Comparison of ENCODE assay signal across 9 mouse cellular contexts in genomic region chr3:95027701-95028100, GRCm38 (mm10). TPM values are rescaled to one million over a fixed set of nuclear protein-coding genes. Genes with fewer than 3 reads are reported as not detected.
DNase-seq lines count a peak whose midpoint lies in the region; ATAC-seq and TF ChIP-seq lines count a peak whose summit lies in the region.
"Had no signal": no experiment of that assay in that cellular context is flagged by ENCODE, and none has a peak within 500 bp of the region (broad histone marks: within the 10 kb centered on the region; RNA-seq: fewer than 3 reads in every experiment).

No protein-coding gene starts in this region.

- no peaks in the 10 kb centered on the region for H3K27me3 ChIP-seq in hindbrain, embryonic 16.5 days (replicated peaks; ENCODE audit: control insufficient read depth, insufficient read depth, low read length)
- H3K27me3 ChIP-seq in hindbrain, embryonic 10.5 days (ENCODE audit: insufficient read depth, poor library complexity, severe bottlenecking) = no peaks in the 10 kb centered on the region
- H3K27me3 ChIP-seq: hindbrain, embryonic 15.5 days had no signal

- H3K9me3 ChIP-seq in hindbrain, embryonic 16.5 days (ENCODE audit: control insufficient read depth, low read length) = no peaks in the 10 kb centered on the region
- H3K9me3 ChIP-seq in hindbrain, embryonic 10.5 days = no peaks in the 10 kb centered on the region
- H3K9me3 ChIP-seq: hindbrain, embryonic 15.5 days had no signal

- no peak overlapping the region for H3K9ac ChIP-seq in hindbrain, embryonic 16.5 days (ENCODE audit: low read depth, low read length)
- H3K9ac ChIP-seq: hindbrain, embryonic 15.5 days had no signal

- no peak overlapping the region for H3K4me2 ChIP-seq in hindbrain, embryonic 16.5 days (ENCODE audit: low read length)
- H3K4me2 ChIP-seq: hindbrain, embryonic 15.5 days had no signal

- no peaks in the 10 kb centered on the region for H3K4me1 ChIP-seq in hindbrain, embryonic 16.5 days (ENCODE audit: control insufficient read depth, insufficient read depth, low read depth, low read length)
- H3K4me1 ChIP-seq in hindbrain, embryonic 10.5 days (replicated peaks) = peaks cover 29% of the 10 kb centered on the region
- peaks cover 9% of the 10 kb centered on the region for H3K4me1 ChIP-seq in bone marrow macrophage, adult 2 months (ENCODE audit: control insufficient read depth, insufficient read depth, low read length)

- WGBS in hindbrain, embryonic 16.5 days = 54% methylated on average over 5 of the region's 5 CpGs
- 73% methylated on average over 5 of the region's 5 CpGs for WGBS in hindbrain, embryonic 10.5 days

- H3K4me3 ChIP-seq in hindbrain, embryonic 16.5 days (ENCODE audit: low read length) = no peak overlapping the region
- H3K4me3 ChIP-seq in hindbrain, embryonic 10.5 days = no peak overlapping the region
- no peak overlapping the region for H3K4me3 ChIP-seq in bone marrow macrophage, adult 2 months (ENCODE audit: insufficient read depth, low read length)
- H3K4me3 ChIP-seq: hindbrain, embryonic 15.5 days had no signal

- peaks cover 16% of the 10 kb centered on the region for H3K36me3 ChIP-seq in hindbrain, embryonic 16.5 days (ENCODE audit: control insufficient read depth, insufficient read depth, low read length)
- peaks cover 40% of the 10 kb centered on the region for H3K36me3 ChIP-seq in hindbrain, embryonic 10.5 days

- no peak for DNase-seq in hindbrain, embryonic 10.5 days (ENCODE audit: low spot score)
- DNase-seq in layer of hippocampus, adult 8-10 months (ENCODE audit: low spot score in 2 of 2) = peak; percentile 81 to 87
- peak; percentile 29 for DNase-seq in lung, postnatal 36 days
- peak; percentile 73 for DNase-seq in thymus, postnatal 25 days
- no peak for DNase-seq in testis, postnatal 14 days (ENCODE audit: low spot score)
- no peak for DNase-seq in urinary bladder, postnatal 25 days (ENCODE audit: low spot score)

- no peak for TF ChIP-seq POLR2A in bone marrow macrophage, adult 2 months (IDR thresholded peaks at IDR 0.05; ENCODE audit: borderline replicate concordance, low read depth, low read length)

- peak; percentile 60; the same call in 1 of the 2 replicates for ATAC-seq in hindbrain, embryonic 16.5 days

- TF ChIP-seq CTCF in bone marrow macrophage, adult 2 months (IDR thresholded peaks at IDR 0.05; ENCODE audit: low read depth, low read length) = no peak

- H3K27ac ChIP-seq in hindbrain, embryonic 16.5 days (ENCODE audit: low read depth, low read length) = no peak overlapping the region
- no peak overlapping the region for H3K27ac ChIP-seq in hindbrain, embryonic 10.5 days
- peak overlapping the region; percentile 33; the same call in 1 of the 2 replicates for H3K27ac ChIP-seq in bone marrow macrophage, adult 2 months (ENCODE audit: insufficient read depth, low read depth, low read length)
- H3K27ac ChIP-seq: hindbrain, embryonic 15.5 days had no signal

RNA-seq across cellular contexts. Expression of gene Zfp687, which starts 12.5 kb away (rescaled TPM):
- polyA plus RNA-seq in hindbrain, embryonic 16.5 days (2015; fragmentation: Nextera tagmentation; extraction: Ambion mirVana) = 15.9 and 22.0 TPM in 2 replicates
- polyA plus RNA-seq in hindbrain, embryonic 10.5 days (2016; fragmentation: Nextera tagmentation; extraction: Ambion mirVana) = 40.0 and 46.5 TPM in 2 replicates
- 10.5 and 12.7 TPM in 2 replicates for polyA plus RNA-seq in bone marrow macrophage, adult 2 months (2012; ENCODE audit: insufficient read depth, insufficient read length, missing spikeins)
- total RNA-seq in layer of hippocampus, adult 8-10 months (2022) = 10 to 100 TPM; 25.1 to 35.1 (median 30.6) TPM

RNA-seq across cellular contexts. Expression of gene Psmd4, which starts 14.7 kb away (rescaled TPM):
- 267 and 288 TPM in 2 replicates for polyA plus RNA-seq in hindbrain, embryonic 16.5 days (2015; fragmentation: Nextera tagmentation; extraction: Ambion mirVana)
- 330 and 353 TPM in 2 replicates for polyA plus RNA-seq in hindbrain, embryonic 10.5 days (2016; fragmentation: Nextera tagmentation; extraction: Ambion mirVana)
- polyA plus RNA-seq in bone marrow macrophage, adult 2 months (2012; ENCODE audit: insufficient read depth, insufficient read length, missing spikeins) = 136 and 148 TPM in 2 replicates
- total RNA-seq in layer of hippocampus, adult 8-10 months (2022) = 100 to 1,000 TPM; 137 to 166 (median 159) TPM

RNA-seq across cellular contexts. Expression of gene Pi4kb, which starts 53.2 kb away (rescaled TPM):
- 22.1 and 26.2 TPM in 2 replicates for polyA plus RNA-seq in hindbrain, embryonic 16.5 days (2015; fragmentation: Nextera tagmentation; extraction: Ambion mirVana)
- polyA plus RNA-seq in hindbrain, embryonic 10.5 days (2016; fragmentation: Nextera tagmentation; extraction: Ambion mirVana) = 20.6 and 22.3 TPM in 2 replicates
- 23.7 and 28.6 TPM in 2 replicates for polyA plus RNA-seq in bone marrow macrophage, adult 2 months (2012; ENCODE audit: insufficient read depth, insufficient read length, missing spikeins)
- total RNA-seq in layer of hippocampus, adult 8-10 months (2022) = 10 to 100 TPM; 58.7 to 64.8 (median 59.6) TPM

Comparison
In these comparisons a context has a peak if more than half of its experiments do, and no peak if none do; other contexts are left out.
1. DNase-seq: peak in layer of hippocampus, adult 8-10 months (2 of 2), lung, postnatal 36 days (single experiment) and thymus, postnatal 25 days (single experiment); none in hindbrain, embryonic 10.5 days (single experiment), testis, postnatal 14 days (single experiment) and urinary bladder, postnatal 25 days (single experiment).